8 mouse cellular contexts compared by ENCODE assay signal in genomic region chr7:6727351-6728121, GRCm38 (mm10). TPM values are rescaled to one million over a fixed set of nuclear protein-coding genes. Genes with fewer than 3 reads are reported as not detected.
DNase-seq lines count a peak whose midpoint lies in the region; ATAC-seq and TF ChIP-seq lines count a peak whose summit lies in the region.

No protein-coding gene starts in this region.

- TF ChIP-seq POLR2A in limb, embryonic 14.5 days (IDR thresholded peaks at IDR 0.05; ENCODE audit: borderline replicate concordance, extremely low read depth, insufficient read depth, insufficient read length), result no peak

- H3K36me3 ChIP-seq in C2C12 (ENCODE audit: control insufficient read depth, insufficient read depth), result no peaks in the 10 kb centered on the region
- H3K36me3 ChIP-seq in heart, embryonic 10.5 days, result peaks cover 49% of the 10 kb centered on the region
- H3K36me3 ChIP-seq in kidney, embryonic 15.5 days, result peaks cover 34% of the 10 kb centered on the region
- peaks cover 30% of the 10 kb centered on the region for H3K36me3 ChIP-seq in limb, embryonic 14.5 days (ENCODE audit: control insufficient read depth, insufficient read depth, low read length)

- H3ac ChIP-seq in C2C12 (ENCODE audit: control insufficient read depth, insufficient read length, low read depth), result no peak overlapping the region

- H3K27ac ChIP-seq in heart, embryonic 10.5 days, result peak overlapping the region; percentile 81
- peak overlapping the region; percentile 96 for H3K27ac ChIP-seq in kidney, embryonic 15.5 days
- H3K27ac ChIP-seq in limb, embryonic 14.5 days (replicated peaks; ENCODE audit: low read depth, low read length), result peak overlapping the region; percentile 63

- peak; percentile 99 for DNase-seq in brain, adult 2 months (ENCODE audit: low read depth, low spot score)
- DNase-seq in fat pad, adult 2 months (ENCODE audit: extremely low read depth, low read depth, low spot score), result peak; percentile 66
- peak; percentile 94 for DNase-seq in heart, embryonic 10.5 days (ENCODE audit: low spot score)
- peak; percentile 83 for DNase-seq in limb, embryonic 14.5 days (ENCODE audit: low spot score)
- DNase-seq in neural tube, embryonic 10.5 days (ENCODE audit: extremely low spot score, low spot score), result peak; percentile 54
- peak; percentile 34 for DNase-seq in urinary bladder, adult 2 months (ENCODE audit: low spot score)

- no peaks in the 10 kb centered on the region for H3K4me1 ChIP-seq in heart, embryonic 10.5 days
- 0 out of 2 replicates have a peak, but pooled peaks cover 4% of the 10 kb centered on the region for H3K4me1 ChIP-seq in kidney, embryonic 15.5 days
- H3K4me1 ChIP-seq in limb, embryonic 14.5 days (ENCODE audit: control insufficient read depth, insufficient read depth, low read length), result no peaks in the 10 kb centered on the region

- no peak overlapping the region for H3K9ac ChIP-seq in kidney, embryonic 15.5 days
- H3K9ac ChIP-seq in limb, embryonic 14.5 days (ENCODE audit: low read depth, low read length, severe bottlenecking), result no peak overlapping the region

- peak overlapping the region; percentile 64 for H3K4me2 ChIP-seq in kidney, embryonic 15.5 days
- H3K4me2 ChIP-seq in limb, embryonic 14.5 days (replicated peaks; ENCODE audit: low read depth, low read length, severe bottlenecking), result peak overlapping the region; percentile 41

- H3K27me3 ChIP-seq in C2C12 (ENCODE audit: control insufficient read depth, insufficient read depth, insufficient read length), result no peaks in the 10 kb centered on the region
- no peaks in the 10 kb centered on the region for H3K27me3 ChIP-seq in heart, embryonic 10.5 days (ENCODE audit: insufficient read depth, poor library complexity, severe bottlenecking)
- H3K27me3 ChIP-seq in kidney, embryonic 15.5 days, result no peaks in the 10 kb centered on the region
- no peaks in the 10 kb centered on the region for H3K27me3 ChIP-seq in limb, embryonic 14.5 days (ENCODE audit: control insufficient read depth, insufficient read depth, low read length)

- H3K9me3 ChIP-seq in heart, embryonic 10.5 days, result peaks cover 40% of the 10 kb centered on the region
- H3K9me3 ChIP-seq in kidney, embryonic 15.5 days (replicated peaks), result peaks cover 31% of the 10 kb centered on the region
- peaks cover 38% of the 10 kb centered on the region for H3K9me3 ChIP-seq in limb, embryonic 14.5 days (ENCODE audit: control insufficient read depth, low read length)

- no peak overlapping the region for H3K4me3 ChIP-seq in C2C12 (ENCODE audit: insufficient read depth, poor library complexity, severe bottlenecking)
- H3K4me3 ChIP-seq in heart, embryonic 10.5 days, result peak overlapping the region; percentile 68
- peak overlapping the region; percentile 67 for H3K4me3 ChIP-seq in kidney, embryonic 15.5 days (replicated peaks)
- peak overlapping the region; percentile 57 for H3K4me3 ChIP-seq in limb, embryonic 14.5 days (replicated peaks; ENCODE audit: low read length)

- ATAC-seq in kidney, embryonic 15.5 days (replicated peaks; ENCODE audit: low FRiP score), result peak; percentile 40
- peak; percentile 24 for ATAC-seq in limb, embryonic 14.5 days (ENCODE audit: low FRiP score, low read depth)

- peaks cover 6% of the 10 kb centered on the region for H3K79me3 ChIP-seq in C2C12 (ENCODE audit: low read depth)

- WGBS in heart, embryonic 10.5 days, result 56% methylated on average over 19 of the region's 19 CpGs
- 53% methylated on average over 19 of the region's 19 CpGs for WGBS in kidney, embryonic 15.5 days
- 58% methylated on average over 19 of the region's 19 CpGs for WGBS in limb, embryonic 14.5 days

- TF ChIP-seq CTCF in C2C12 (IDR thresholded peaks at IDR 0.05; ENCODE audit: control insufficient read depth, insufficient read depth, insufficient read length), result peak; percentile 4

- H3K79me2 ChIP-seq in C2C12 (ENCODE audit: control insufficient read depth, insufficient read depth), result peaks cover 30% of the 10 kb centered on the region

TF ChIP-seq in C2C12, 6 proteins besides CTCF, POLR2A, EP300 and RAD21:
- TF ChIP-seq FOSL1 (IDR thresholded peaks at IDR 0.05; ENCODE audit: insufficient read depth, low read length, poor library complexity, severe bottlenecking) (no peak), MYOG (IDR thresholded peaks at IDR 0.05; ENCODE audit: control insufficient read depth, extremely low read depth, insufficient read length) (no peak), MYOD1 (IDR thresholded peaks at IDR 0.05; ENCODE audit: control insufficient read depth, insufficient read length, low read depth) (no peak), USF1 (IDR thresholded peaks at IDR 0.05; ENCODE audit: low read depth) (no peak), CEBPB (IDR thresholded peaks at IDR 0.05; ENCODE audit: low read depth) (no peak), MAX (IDR thresholded peaks at IDR 0.05) (no peak)

RNA-seq across cellular contexts. Expression of gene Peg3, which starts 2.7 kb away (rescaled TPM):
- 53.8 TPM for polyA plus RNA-seq in C2C12 (2012; fragmentation: generic; extraction: Trizol)
- 198 and 307 TPM in 2 replicates for polyA plus RNA-seq in heart, embryonic 10.5 days (2016; fragmentation: Nextera tagmentation; extraction: Ambion mirVana)
- polyA plus RNA-seq in kidney, embryonic 15.5 days (2015; fragmentation: Nextera tagmentation; extraction: Ambion mirVana), result 164 and 168 TPM in 2 replicates
- 160 and 178 TPM in 2 replicates for polyA plus RNA-seq in limb, embryonic 14.5 days (2012; rRNA removed)
- 244 and 268 TPM in 2 replicates for polyA plus RNA-seq in limb, embryonic 14.5 days (2014; fragmentation: Nextera tagmentation; extraction: Ambion mirVana)
- 34.1 and 38.6 TPM in 2 replicates for polyA plus RNA-seq in urinary bladder, adult 2 months (2012; rRNA removed)

RNA-seq across cellular contexts. Expression of gene Usp29, which starts 2.8 kb away (rescaled TPM):
- 3.4 TPM for polyA plus RNA-seq in C2C12 (2012; fragmentation: generic; extraction: Trizol)
- polyA plus RNA-seq in heart, embryonic 10.5 days (2016; fragmentation: Nextera tagmentation; extraction: Ambion mirVana), result 11.4 and 20.7 TPM in 2 replicates
- 5.1 and 7.3 TPM in 2 replicates for polyA plus RNA-seq in kidney, embryonic 15.5 days (2015; fragmentation: Nextera tagmentation; extraction: Ambion mirVana)
- polyA plus RNA-seq in limb, embryonic 14.5 days (2012; rRNA removed), result 20.7 and 27.2 TPM in 2 replicates
- 10.7 and 11.9 TPM in 2 replicates for polyA plus RNA-seq in limb, embryonic 14.5 days (2014; fragmentation: Nextera tagmentation; extraction: Ambion mirVana)
- 0.78 and 0.84 TPM in 2 replicates for polyA plus RNA-seq in urinary bladder, adult 2 months (2012; rRNA removed)

RNA-seq across cellular contexts. Expression of gene Zim1, which starts 31.3 kb away (rescaled TPM):
- polyA plus RNA-seq in C2C12 (2012; fragmentation: generic; extraction: Trizol), result 1.2 TPM
- 9.4 and 17.2 TPM in 2 replicates for polyA plus RNA-seq in heart, embryonic 10.5 days (2016; fragmentation: Nextera tagmentation; extraction: Ambion mirVana)
- 4.0 TPM in 2 replicates for polyA plus RNA-seq in kidney, embryonic 15.5 days (2015; fragmentation: Nextera tagmentation; extraction: Ambion mirVana)
- 69.0 and 72.6 TPM in 2 replicates for polyA plus RNA-seq in limb, embryonic 14.5 days (2012; rRNA removed)
- polyA plus RNA-seq in limb, embryonic 14.5 days (2014; fragmentation: Nextera tagmentation; extraction: Ambion mirVana), result 9.4 and 14.3 TPM in 2 replicates
- 2.6 and 4.4 TPM in 2 replicates for polyA plus RNA-seq in urinary bladder, adult 2 months (2012; rRNA removed)

Comparison
In these comparisons a context has a peak if more than half of its experiments do, and no peak if none do; other contexts are left out.
1. DNase-seq: peak in every context shown above with its lines; median percentile 99 in brain, adult 2 months; 94 in heart, embryonic 10.5 days; 83 in limb, embryonic 14.5 days; 66 in fat pad, adult 2 months; 54 in neural tube, embryonic 10.5 days; 34 in urinary bladder, adult 2 months.